Mouse (Mus musculus) bone marrow macrophage, adult 2 months (primary cell): ENCODE measurements at regions not wholly inside any gene's neighbourhood (a gene's known extent, or its start where the extent isn't known, plus 50 kb on each side); places are given as distances from the start of the nearest gene placed in this dataset.

Experiments used
- H3K27ac ChIP-seq: 2 replicates; pipeline ENCODE4 v1.5.1; 2012; ENCODE audit warnings: low read depth, low read length; ENCODE audit not compliant: insufficient read depth
- H3K4me1 ChIP-seq: 2 replicates; pipeline ENCODE4 v1.6.1; 2012; ENCODE audit warnings: low read length; ENCODE audit not compliant: control insufficient read depth, insufficient read depth
- H3K4me3 ChIP-seq: 2 replicates; pipeline ENCODE4 v1.5.1; 2012; ENCODE audit warnings: mild to moderate bottlenecking, low read length, moderate library complexity; ENCODE audit not compliant: insufficient read depth
- CTCF ChIP-seq: IDR thresholded peaks from 2 replicates; pipeline ENCODE4 v1.5.1; 2012; ENCODE audit warnings: low read depth, mild to moderate bottlenecking, low read length, moderate library complexity
- POLR2A ChIP-seq: IDR thresholded peaks from 2 replicates; pipeline ENCODE4 v1.6.1; 2012; ENCODE audit warnings: mild to moderate bottlenecking, low read depth, low read length, borderline replicate concordance

DNA sequence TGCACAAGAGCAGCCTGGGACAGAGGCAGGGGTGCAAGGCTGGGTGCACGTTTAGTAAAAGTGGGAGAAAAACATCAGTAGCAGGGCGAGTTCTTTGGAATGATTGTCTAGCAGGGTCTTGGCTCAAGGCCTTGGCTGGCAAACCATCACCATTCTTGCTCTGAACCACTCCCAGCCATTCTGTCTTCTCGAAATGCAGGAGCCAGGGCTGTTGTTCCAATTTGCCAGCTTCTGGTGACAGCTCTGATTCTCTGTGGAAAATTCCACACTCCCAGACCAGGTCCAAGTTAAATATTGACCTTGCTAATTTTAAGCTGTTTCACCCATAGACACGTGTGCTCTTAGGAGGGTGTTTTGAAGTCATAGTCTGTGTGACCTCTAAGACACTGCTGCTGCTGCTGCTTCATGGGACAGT lies 441.2 kb downstream of the Fgf9 start:
- no peak for TF ChIP-seq POLR2A
- no peak for TF ChIP-seq CTCF
- Histone ChIP-seq H3K4me3 (no peak overlapping the region), H3K4me1 (no peaks in the 10 kb centered on the region)

DNA sequence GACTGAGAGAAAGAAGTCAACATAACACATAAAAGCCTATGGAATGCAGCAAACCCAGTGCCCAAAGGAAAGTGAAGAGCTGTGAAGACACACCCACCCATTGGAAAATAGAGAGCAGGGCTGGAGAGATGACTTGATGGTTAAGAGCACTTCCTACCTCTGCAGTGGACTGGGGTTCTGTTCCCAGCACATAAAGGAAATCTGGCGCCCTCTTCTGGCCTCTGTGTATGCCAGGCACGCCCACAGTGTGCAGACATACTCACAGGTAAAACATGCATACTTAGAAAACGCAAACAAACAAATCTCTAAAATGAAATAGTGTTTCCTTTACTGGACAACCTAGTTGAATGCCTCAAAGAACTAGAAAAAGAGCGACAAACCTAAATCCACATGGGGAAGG lies 440.4 kb downstream of the Fgf9 start:
- no peak for TF ChIP-seq POLR2A
- no peak for TF ChIP-seq CTCF
- H3K4me1 ChIP-seq = no peaks in the 10 kb centered on the region
- H3K27ac ChIP-seq = no peak overlapping the region

More for the DNA sequence above, 441.2 kb downstream of the Fgf9 start:
- H3K27ac ChIP-seq = no peak overlapping the region

DNA sequence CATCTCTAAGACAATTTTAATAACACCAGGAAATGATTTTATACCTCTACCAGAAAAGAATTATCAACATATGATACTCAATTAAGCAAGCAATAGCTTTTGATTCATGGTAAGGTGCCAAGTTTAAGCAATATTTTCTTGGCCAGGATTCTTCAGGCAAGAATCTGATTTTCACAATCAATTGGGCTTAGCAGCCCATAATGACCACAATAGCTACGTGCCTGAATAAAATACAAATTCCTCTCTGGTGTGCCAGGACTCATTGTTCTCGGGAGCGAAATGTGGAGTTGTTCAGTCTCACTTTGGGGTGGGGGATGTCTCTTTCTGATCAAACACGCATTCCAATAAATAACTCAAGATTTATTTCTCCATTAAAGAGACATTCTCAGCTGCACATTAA lies 438.8 kb downstream of the Fgf9 start:
- TF ChIP-seq CTCF (no peak), POLR2A (no peak)
- no peaks in the 10 kb centered on the region for H3K4me1 ChIP-seq
- H3K4me3 ChIP-seq = no peak overlapping the region
- no peak overlapping the region for H3K27ac ChIP-seq

More for the DNA sequence above, 440.4 kb downstream of the Fgf9 start:
- no peak overlapping the region for H3K4me3 ChIP-seq

DNA sequence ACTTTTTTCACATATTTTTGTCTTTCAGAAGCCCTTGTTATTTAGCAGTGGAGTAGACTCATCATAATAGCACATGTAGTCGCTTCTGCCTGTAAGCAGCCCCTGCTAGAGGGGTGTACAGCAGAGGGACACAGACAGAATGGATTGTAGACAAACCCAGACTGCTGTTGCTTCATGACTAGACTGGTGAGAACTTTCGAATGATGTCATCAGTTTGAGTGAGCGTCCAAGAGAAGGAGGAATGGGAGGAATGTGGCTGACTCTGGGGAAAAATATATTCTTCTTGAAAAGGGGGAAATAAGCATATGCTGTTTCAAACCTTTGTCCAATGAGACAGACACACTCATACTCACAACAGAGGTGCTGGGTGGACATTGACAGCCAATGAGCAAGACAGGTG lies 436.1 kb downstream of the Fgf9 start:
- H3K4me3 ChIP-seq = no peak overlapping the region
- H3K27ac ChIP-seq = no peak overlapping the region
- no peaks in the 10 kb centered on the region for H3K4me1 ChIP-seq
- TF ChIP-seq CTCF = no peak
- no peak for TF ChIP-seq POLR2A

GRCm38 (mm10) chr14:58505841-58506240 lies 435.5 kb downstream of the Fgf9 start:
- Histone ChIP-seq H3K27ac (no peak overlapping the region), H3K4me1 (no peaks in the 10 kb centered on the region), H3K4me3 (no peak overlapping the region)
- no peak for TF ChIP-seq CTCF
- TF ChIP-seq POLR2A = no peak

GRCm38 (mm10) chr14:58502890-58503289 lies 432.5 kb downstream of the Fgf9 start:
- TF ChIP-seq CTCF (no peak), POLR2A (no peak)
- Histone ChIP-seq H3K27ac (no peak overlapping the region), H3K4me1 (no peaks in the 10 kb centered on the region), H3K4me3 (no peak overlapping the region)

DNA sequence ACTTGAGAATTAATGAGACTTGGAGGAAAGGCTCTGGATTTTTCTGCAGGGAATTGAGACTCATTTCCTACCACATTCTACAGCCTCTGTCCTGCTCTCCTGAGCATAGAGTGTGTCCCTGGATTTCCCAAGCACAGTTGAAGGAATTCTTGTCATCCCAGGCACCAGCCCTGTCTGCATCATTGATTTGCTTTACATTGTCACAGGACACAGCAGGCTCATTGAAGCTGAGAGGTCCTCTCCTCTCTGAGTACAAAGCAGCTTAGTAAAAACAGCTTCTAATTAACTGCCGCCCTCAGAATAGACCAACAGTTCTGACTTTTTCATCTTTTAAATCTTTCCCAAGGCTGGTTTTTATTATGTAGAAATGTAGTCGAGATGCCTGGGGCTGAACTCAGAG lies 429.7 kb downstream of the Fgf9 start:
- Histone ChIP-seq H3K27ac (no peak overlapping the region), H3K4me1 (no peaks in the 10 kb centered on the region), H3K4me3 (no peak overlapping the region)
- no peak for TF ChIP-seq POLR2A
- no peak for TF ChIP-seq CTCF

- no peak for TF ChIP-seq CTCF
- no peak overlapping the region for H3K4me3 ChIP-seq
- H3K4me1 ChIP-seq = no peaks in the 10 kb centered on the region
- no peak overlapping the region for H3K27ac ChIP-seq
Measured at GRCm38 (mm10) chr14:58499501-58499900, 429.2 kb downstream of the Fgf9 start.

DNA sequence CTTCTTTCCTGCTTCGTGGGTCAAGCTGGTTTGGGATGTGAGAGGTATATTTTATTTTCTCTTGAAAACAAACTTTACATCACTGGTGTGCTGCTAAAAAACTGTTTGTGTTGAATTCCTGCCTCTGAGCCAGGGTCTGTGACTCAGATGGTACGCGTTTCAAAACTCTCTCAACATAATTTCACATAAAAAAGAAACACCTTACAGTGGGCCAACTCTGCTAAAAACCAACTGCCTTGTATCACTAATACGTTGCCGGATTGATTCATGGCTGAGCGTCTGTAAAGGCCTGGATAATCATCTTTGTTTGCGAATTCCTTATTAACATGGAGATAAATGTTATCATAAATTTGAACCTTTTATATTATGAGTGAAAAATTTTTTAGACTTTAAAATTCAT lies 428.7 kb downstream of the Fgf9 start:
- no peak for TF ChIP-seq CTCF
- no peak for TF ChIP-seq POLR2A
- H3K27ac ChIP-seq = no peak overlapping the region
- H3K4me1 ChIP-seq = no peaks in the 10 kb centered on the region
- H3K4me3 ChIP-seq = no peak overlapping the region

- Histone ChIP-seq H3K4me3 (no peak overlapping the region), H3K4me1 (no peaks in the 10 kb centered on the region), H3K27ac (no peak overlapping the region)
- TF ChIP-seq POLR2A (no peak), CTCF (no peak)
Measured at GRCm38 (mm10) chr14:58496902-58497301, 426.6 kb downstream of the Fgf9 start.

GRCm38 (mm10) chr14:58494400-58494987 lies 424.1 kb downstream of the Fgf9 start:
- Histone ChIP-seq H3K4me1 (no peaks in the 10 kb centered on the region), H3K27ac (no peak overlapping the region), H3K4me3 (no peak overlapping the region)
- TF ChIP-seq CTCF = no peak
